Comparison of ENCODE assay signal across 13 mouse cellular contexts in genomic region chr13:112355794-112356486, GRCm38 (mm10).
"Had no signal": no experiment of that assay in that cellular context is flagged by ENCODE, and none has a peak within 500 bp of the region (broad histone marks: within the 10 kb centered on the region; RNA-seq: fewer than 3 reads in every experiment).

No protein-coding gene starts in this region.

- H3K9me3 ChIP-seq: limb, embryonic 15.5 days; liver, embryonic 12.5 days; lung, embryonic 15.5 days; midbrain, embryonic 15.5 days; neural tube, embryonic 13.5 days had no signal

- H3K4me1 ChIP-seq: liver, embryonic 12.5 days had no signal

- H3K27ac ChIP-seq: limb, embryonic 15.5 days; liver, embryonic 12.5 days; lung, embryonic 15.5 days; macrophage; midbrain, embryonic 15.5 days; neural tube, embryonic 13.5 days had no signal

- DNase-seq: kidney, postnatal 10 days; kidney, postnatal 4 days; lung, postnatal 14 days; retina, postnatal 1 day; right cerebral cortex, postnatal 14 days; thymus, postnatal 36 days had no signal

- H3K27me3 ChIP-seq: limb, embryonic 15.5 days; liver, embryonic 12.5 days; lung, embryonic 15.5 days; midbrain, embryonic 15.5 days; neural tube, embryonic 13.5 days had no signal

- ATAC-seq: liver, embryonic 12.5 days; midbrain, embryonic 15.5 days had no signal

- H3K36me3 ChIP-seq: limb, embryonic 15.5 days; liver, embryonic 12.5 days; lung, embryonic 15.5 days; midbrain, embryonic 15.5 days had no signal

- H3K4me3 ChIP-seq: limb, embryonic 15.5 days; liver, embryonic 12.5 days; lung, embryonic 15.5 days; megakaryocyte, embryonic 14.5 days; midbrain, embryonic 15.5 days; neural tube, embryonic 13.5 days had no signal
